Mouse (Mus musculus): ENCODE results near the gene Cmtm8. TPM values are rescaled to one million over a fixed set of nuclear protein-coding genes. Genes with fewer than 3 reads are reported as not detected.
A peak's percentile ranks its signal among the peaks of the same experiment; 100 is the strongest.

Cmtm8 gene
- polyA plus RNA-seq, 1 experiment from 2014 or later = 17.9 TPM

DNA sequence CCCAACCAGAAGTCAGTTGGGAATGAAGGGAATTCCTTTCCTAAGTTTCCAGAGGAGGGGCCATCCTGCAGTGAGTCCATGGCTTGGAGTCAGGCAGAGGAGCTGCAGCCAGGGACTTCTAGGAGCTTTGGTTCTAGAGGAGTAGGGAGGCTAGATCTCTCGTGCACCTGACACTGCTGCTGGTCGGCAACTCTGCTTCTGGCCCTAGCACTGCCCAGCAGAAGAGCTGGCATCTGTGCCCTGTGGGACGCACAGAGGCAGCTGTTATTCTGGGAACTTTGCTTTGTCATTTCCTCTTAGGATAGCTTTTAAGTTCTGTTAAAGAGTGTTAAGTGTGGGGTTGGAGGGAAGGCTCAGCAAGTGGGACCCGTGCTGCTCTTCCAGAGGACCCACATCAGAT is 98.3 kb downstream of the Cmtm8 start:
- ATAC-seq = no peak
- Histone ChIP-seq H3K27me3 (replicated peaks) (no peaks in the 10 kb centered on the region), H3K4me3 (no peak overlapping the region), H3K27ac (no peak overlapping the region), H3K9me3 (replicated peaks) (no peaks in the 10 kb centered on the region), H3K4me2 (no peak overlapping the region), H3K9ac (no peak overlapping the region), H3K36me3 (peaks cover 83% of the 10 kb centered on the region), H3K4me1 (peaks cover 16% of the 10 kb centered on the region)
- 44% methylated on average over 4 of the region's 4 CpGs for WGBS (ENCODE audit: insufficient replicate concordance)

DNA sequence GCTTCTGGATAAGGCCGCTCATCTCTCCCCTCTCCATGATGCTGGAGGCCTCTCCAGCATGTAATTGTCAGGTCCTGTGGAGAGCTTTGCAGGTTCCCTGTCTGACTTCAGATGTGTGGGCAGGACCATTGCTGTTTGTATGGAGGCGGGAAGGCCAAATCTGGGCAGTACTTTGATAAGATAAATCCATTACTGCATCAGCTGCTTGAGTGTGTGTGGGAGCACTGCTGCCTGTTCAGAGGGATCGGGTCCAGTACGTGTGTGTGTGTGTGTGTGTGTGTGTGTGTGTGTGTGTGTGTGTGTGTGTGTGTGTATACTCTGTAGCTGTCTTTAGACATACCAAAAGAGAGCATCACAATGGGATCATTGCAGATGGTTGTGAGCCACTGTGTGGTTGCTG is 98.8 kb downstream of the Cmtm8 start:
- no peaks in the 10 kb centered on the region for H3K27me3 ChIP-seq (replicated peaks)
- H3K9me3 ChIP-seq (replicated peaks) = no peaks in the 10 kb centered on the region
- H3K36me3 ChIP-seq = peaks cover 83% of the 10 kb centered on the region
- no peak overlapping the region for H3K9ac ChIP-seq
- H3K4me3 ChIP-seq = no peak overlapping the region
- no peak for ATAC-seq
- no peak overlapping the region for H3K4me2 ChIP-seq
- H3K27ac ChIP-seq = no peak overlapping the region
- peaks cover 16% of the 10 kb centered on the region for H3K4me1 ChIP-seq
- 69% methylated on average over 4 of the region's 4 CpGs for WGBS (ENCODE audit: insufficient replicate concordance)

GRCm38 (mm10) chr9:114742731-114743130 is 101.2 kb downstream of the Cmtm8 start:
- WGBS (ENCODE audit: insufficient replicate concordance) = 32% methylated on average over 2 of the region's 2 CpGs
- Histone ChIP-seq H3K4me3 (no peak overlapping the region), H3K36me3 (peaks cover 71% of the 10 kb centered on the region), H3K9ac (no peak overlapping the region), H3K4me1 (peaks cover 16% of the 10 kb centered on the region), H3K9me3 (replicated peaks) (no peaks in the 10 kb centered on the region), H3K4me2 (no peak overlapping the region), H3K27me3 (replicated peaks) (no peaks in the 10 kb centered on the region), H3K27ac (peak overlapping the region; percentile 27; the same call in 1 of the 2 replicates)
- peak; percentile 19; the same call in 1 of the 2 replicates for ATAC-seq

- 81% methylated on average over 9 of the region's 9 CpGs for WGBS (ENCODE audit: insufficient replicate concordance)
- ATAC-seq = no peak
- H3K27me3 ChIP-seq (replicated peaks) = no peaks in the 10 kb centered on the region
- H3K9ac ChIP-seq = peak overlapping the region; percentile 22; the same call in 1 of the 2 replicates
- H3K27ac ChIP-seq = no peak overlapping the region
- peaks cover 27% of the 10 kb centered on the region for H3K4me1 ChIP-seq
- no peak overlapping the region for H3K4me2 ChIP-seq
- no peaks in the 10 kb centered on the region for H3K9me3 ChIP-seq (replicated peaks)
- peaks cover 61% of the 10 kb centered on the region for H3K36me3 ChIP-seq
- no peak overlapping the region for H3K4me3 ChIP-seq
Measured at GRCm38 (mm10) chr9:114740336-114740735, 103.6 kb downstream of the Cmtm8 start.

Other genes starting within 250 kb of the Cmtm8 start
- gene Cnot10, start 204.0 kb downstream of the Cmtm8 start, polyA plus RNA-seq (2016; fragmentation: Nextera tagmentation; extraction: Ambion mirVana) = 35.8 and 38.9 TPM in 2 replicates
- 37.7 and 41.3 TPM in 2 replicates for gene Dync1li1, start 155.4 kb downstream of the Cmtm8 start, polyA plus RNA-seq (2016; fragmentation: Nextera tagmentation; extraction: Ambion mirVana)
- gene Cmtm6, start 113.0 kb downstream of the Cmtm8 start, polyA plus RNA-seq (2016; fragmentation: Nextera tagmentation; extraction: Ambion mirVana) = 26.0 and 29.1 TPM in 2 replicates
- gene Cmtm7, start 62.3 kb downstream of the Cmtm8 start, polyA plus RNA-seq (2016; fragmentation: Nextera tagmentation; extraction: Ambion mirVana) = 69.9 and 70.4 TPM in 2 replicates
- 10.5 and 10.9 TPM in 2 replicates for gene Gpd1l, start 89.8 kb upstream of the Cmtm8 start, polyA plus RNA-seq (2016; fragmentation: Nextera tagmentation; extraction: Ambion mirVana)
- 0.55 and 0.63 TPM in 2 replicates for gene Osbpl10, start 134.4 kb upstream of the Cmtm8 start, polyA plus RNA-seq (2016; fragmentation: Nextera tagmentation; extraction: Ambion mirVana)
- gene Rps27rt, start 138.6 kb upstream of the Cmtm8 start, polyA plus RNA-seq (2016; fragmentation: Nextera tagmentation; extraction: Ambion mirVana) = 275 and 335 TPM in 2 replicates